Comparison of ENCODE assay signal across 21 mouse cellular contexts in the genomic region with DNA sequence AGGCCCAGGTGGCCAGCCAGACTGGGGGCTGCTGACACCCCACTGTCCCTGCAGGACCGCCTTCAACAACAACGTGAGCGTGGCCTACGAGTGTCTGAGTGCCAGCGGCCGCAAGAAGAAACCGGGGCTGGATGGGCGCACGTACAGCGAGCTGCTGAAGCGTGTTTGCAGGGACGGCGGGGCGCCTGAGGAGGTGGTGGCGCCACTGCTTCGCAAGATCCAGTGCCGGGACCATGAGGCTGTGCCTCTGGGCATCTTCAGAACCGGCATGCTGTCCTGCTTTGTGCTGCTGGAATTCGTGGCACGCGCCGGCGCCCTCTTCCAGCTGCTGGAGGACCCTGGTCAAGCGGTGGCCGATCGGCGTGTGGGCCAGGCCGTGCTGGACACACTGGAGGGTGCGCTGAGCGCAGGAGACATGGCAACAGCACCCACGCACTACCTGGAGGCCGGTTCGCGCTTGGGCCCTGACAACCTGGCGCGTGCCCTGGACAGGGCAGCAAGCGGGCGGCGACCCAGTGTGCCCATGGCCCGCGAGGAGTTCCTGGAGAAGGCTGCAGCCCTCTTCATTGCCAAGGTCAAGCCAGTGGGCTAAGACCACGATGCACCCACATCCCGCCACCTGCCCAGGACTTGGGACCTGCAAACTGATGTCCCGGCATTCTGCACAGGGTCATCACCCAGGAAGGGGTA. TPM values are rescaled to one million over a fixed set of nuclear protein-coding genes. Genes with fewer than 3 reads are reported as not detected.
A peak's percentile ranks its signal among the peaks of the same experiment; 100 is the strongest.
DNase-seq lines count a peak whose midpoint lies in the region; ATAC-seq lines count a peak whose summit lies in the region.
"Had no signal": no experiment of that assay in that cellular context is flagged by ENCODE, and none has a peak within 500 bp of the region (broad histone marks: within the 10 kb centered on the region; RNA-seq: fewer than 3 reads in every experiment).

No protein-coding gene starts in this region.

- 37% methylated on average over 44 of the region's 44 CpGs for WGBS in heart, embryonic 10.5 days
- 57% methylated on average over 44 of the region's 44 CpGs for WGBS in midbrain, embryonic 10.5 days
- WGBS in midbrain, embryonic 13.5 days, result 58% methylated on average over 44 of the region's 44 CpGs

- DNase-seq in cerebellum, adult 11 months, result peak; percentile 25
- no peak for DNase-seq in cerebellum, postnatal 14 days
- DNase-seq in heart, embryonic 10.5 days (ENCODE audit: low spot score), result no peak
- no peak for DNase-seq in heart, adult 8-10 months (ENCODE audit: low spot score)
- no peak for DNase-seq in midbrain, embryonic 10.5 days (ENCODE audit: low spot score)
- peak; percentile 78 for DNase-seq in ZHBTc4 (ENCODE audit: low read depth, low spot score)
- no peak for DNase-seq in right cerebral cortex, postnatal 4 days
- DNase-seq: adrenal gland, adult 8-10 months; kidney, postnatal 36 days; lung, embryonic 14.5 days; lung, postnatal 4 days had no signal

- H3K4me2 ChIP-seq in midbrain, embryonic 13.5 days (replicated peaks), result no peak overlapping the region
- H3K4me2 ChIP-seq: embryonic facial prominence, embryonic 15.5 days; hindbrain, embryonic 15.5 days; limb, embryonic 12.5 days; liver, embryonic 12.5 days; lung, embryonic 14.5 days; neural tube, embryonic 15.5 days had no signal

- H3K36me3 ChIP-seq in heart, embryonic 10.5 days, result peaks cover 16% of the 10 kb centered on the region; the same call in 1 of the 2 replicates
- H3K36me3 ChIP-seq in midbrain, embryonic 10.5 days, result peaks cover 46% of the 10 kb centered on the region
- peaks cover 35% of the 10 kb centered on the region for H3K36me3 ChIP-seq in midbrain, embryonic 13.5 days
- H3K36me3 ChIP-seq: hindbrain, embryonic 15.5 days had no signal

- no peaks in the 10 kb centered on the region for H3K9me3 ChIP-seq in heart, embryonic 10.5 days
- H3K9me3 ChIP-seq in midbrain, embryonic 10.5 days (replicated peaks), result no peaks in the 10 kb centered on the region
- no peaks in the 10 kb centered on the region for H3K9me3 ChIP-seq in midbrain, embryonic 13.5 days
- H3K9me3 ChIP-seq: embryonic facial prominence, embryonic 15.5 days; hindbrain, embryonic 15.5 days; limb, embryonic 12.5 days; liver, embryonic 12.5 days; neural tube, embryonic 15.5 days had no signal

- peaks cover 28% of the 10 kb centered on the region for H3K4me1 ChIP-seq in heart, embryonic 10.5 days
- peaks cover 17% of the 10 kb centered on the region for H3K4me1 ChIP-seq in midbrain, embryonic 10.5 days
- peaks cover 10% of the 10 kb centered on the region for H3K4me1 ChIP-seq in midbrain, embryonic 13.5 days (replicated peaks)

- no peak for ATAC-seq in midbrain, embryonic 13.5 days
- ATAC-seq: intestine, embryonic 16.5 days; liver, embryonic 12.5 days had no signal

- H3K9ac ChIP-seq in midbrain, embryonic 13.5 days (replicated peaks), result no peak overlapping the region
- H3K9ac ChIP-seq: embryonic facial prominence, embryonic 15.5 days; hindbrain, embryonic 15.5 days; limb, embryonic 12.5 days; liver, embryonic 12.5 days; lung, embryonic 14.5 days; neural tube, embryonic 15.5 days had no signal

- H3K27ac ChIP-seq in heart, embryonic 10.5 days, result peak overlapping the region; percentile 64; the same call in 1 of the 2 replicates
- H3K27ac ChIP-seq in midbrain, embryonic 10.5 days (replicated peaks), result no peak overlapping the region
- H3K27ac ChIP-seq in midbrain, embryonic 13.5 days, result no peak overlapping the region
- H3K27ac ChIP-seq: embryonic facial prominence, embryonic 15.5 days; hindbrain, embryonic 15.5 days; limb, embryonic 12.5 days; liver, embryonic 12.5 days; neural tube, embryonic 15.5 days; stomach, postnatal 0 days had no signal

- H3K4me3 ChIP-seq in heart, embryonic 10.5 days, result peak overlapping the region; percentile 40
- peak overlapping the region; percentile 9; the same call in 1 of the 2 replicates for H3K4me3 ChIP-seq in midbrain, embryonic 10.5 days
- no peak overlapping the region for H3K4me3 ChIP-seq in midbrain, embryonic 13.5 days (replicated peaks)
- H3K4me3 ChIP-seq: embryonic facial prominence, embryonic 15.5 days; hindbrain, embryonic 15.5 days; limb, embryonic 12.5 days; liver, embryonic 12.5 days; neural tube, embryonic 15.5 days had no signal

- H3K27me3 ChIP-seq in heart, embryonic 10.5 days (ENCODE audit: insufficient read depth, poor library complexity, severe bottlenecking), result no peaks in the 10 kb centered on the region; the same call in 1 of the 2 replicates
- H3K27me3 ChIP-seq in midbrain, embryonic 10.5 days (ENCODE audit: low read depth, poor library complexity, severe bottlenecking), result peaks cover 8% of the 10 kb centered on the region; the same call in 1 of the 2 replicates
- no peaks in the 10 kb centered on the region for H3K27me3 ChIP-seq in midbrain, embryonic 13.5 days
- H3K27me3 ChIP-seq: embryonic facial prominence, embryonic 15.5 days; hindbrain, embryonic 15.5 days; limb, embryonic 12.5 days; neural tube, embryonic 15.5 days had no signal

RNA-seq across cellular contexts. Expression of a gene that starts 6.3 kb away (rescaled TPM):
- 52.3 and 59.4 TPM in 2 replicates for polyA plus RNA-seq in heart, embryonic 10.5 days (2016; fragmentation: Nextera tagmentation; extraction: Ambion mirVana)
- 10 to 100 TPM; 14.5 to 20.0 (median 16.9) TPM for total RNA-seq in heart, adult 8-10 months (2022)
- polyA plus RNA-seq in midbrain, embryonic 10.5 days (2016; fragmentation: Nextera tagmentation; extraction: Ambion mirVana), result 68.3 and 74.9 TPM in 2 replicates
- 80.8 and 84.1 TPM in 2 replicates for polyA plus RNA-seq in midbrain, embryonic 13.5 days (2015; fragmentation: Nextera tagmentation; extraction: Ambion mirVana)

RNA-seq across cellular contexts. Expression of a gene that starts 6.5 kb away (rescaled TPM):
- polyA plus RNA-seq in heart, embryonic 10.5 days (2016; fragmentation: Nextera tagmentation; extraction: Ambion mirVana), result 188 and 215 TPM in 2 replicates
- total RNA-seq in heart, adult 8-10 months (2022), result 100 to 1,000 TPM; 201 to 230 (median 213) TPM
- 223 and 270 TPM in 2 replicates for polyA plus RNA-seq in midbrain, embryonic 10.5 days (2016; fragmentation: Nextera tagmentation; extraction: Ambion mirVana)
- polyA plus RNA-seq in midbrain, embryonic 13.5 days (2015; fragmentation: Nextera tagmentation; extraction: Ambion mirVana), result 109 and 110 TPM in 2 replicates

RNA-seq across cellular contexts. Expression of a gene that starts 11.1 kb away (rescaled TPM):
- 0.38 and 1.3 TPM in 2 replicates for polyA plus RNA-seq in heart, embryonic 10.5 days (2016; fragmentation: Nextera tagmentation; extraction: Ambion mirVana)
- total RNA-seq in heart, adult 8-10 months (2022), result not detected
- polyA plus RNA-seq in midbrain, embryonic 10.5 days (2016; fragmentation: Nextera tagmentation; extraction: Ambion mirVana), result 0.89 and 1.1 TPM in 2 replicates
- 0.50 and 0.90 TPM in 2 replicates for polyA plus RNA-seq in midbrain, embryonic 13.5 days (2015; fragmentation: Nextera tagmentation; extraction: Ambion mirVana)
- total RNA-seq: adrenal gland, adult 8-10 months; gastrocnemius, adult 18-20 months had no signal
- polyA plus RNA-seq: cortical plate, adult 2 months had no signal

RNA-seq across cellular contexts. Expression of a gene that starts 13.3 kb away (rescaled TPM):
- polyA plus RNA-seq in heart, embryonic 10.5 days (2016; fragmentation: Nextera tagmentation; extraction: Ambion mirVana), result 0.46 and 0.54 TPM in 2 replicates
- total RNA-seq in heart, adult 8-10 months (2022), result 1 to 10 TPM; 7.6 to 9.0 (median 8.3) TPM
- 0.98 and 1.0 TPM in 2 replicates for polyA plus RNA-seq in midbrain, embryonic 10.5 days (2016; fragmentation: Nextera tagmentation; extraction: Ambion mirVana)
- polyA plus RNA-seq in midbrain, embryonic 13.5 days (2015; fragmentation: Nextera tagmentation; extraction: Ambion mirVana), result 1.4 and 1.7 TPM in 2 replicates

RNA-seq across cellular contexts. Expression of a gene that starts 28.8 kb away (rescaled TPM):
- 1,251 and 1,319 TPM in 2 replicates for polyA plus RNA-seq in heart, embryonic 10.5 days (2016; fragmentation: Nextera tagmentation; extraction: Ambion mirVana)
- 1,000 to 10,000 TPM; 1,424 to 1,552 (median 1,533) TPM for total RNA-seq in heart, adult 8-10 months (2022)
- polyA plus RNA-seq in midbrain, embryonic 10.5 days (2016; fragmentation: Nextera tagmentation; extraction: Ambion mirVana), result 607 and 655 TPM in 2 replicates
- 564 and 608 TPM in 2 replicates for polyA plus RNA-seq in midbrain, embryonic 13.5 days (2015; fragmentation: Nextera tagmentation; extraction: Ambion mirVana)

Comparison
In these comparisons a context has a peak if more than half of its experiments do, and no peak if none do; other contexts are left out.
1. DNase-seq: peak in cerebellum, adult 11 months (single experiment) and ZHBTc4 (single experiment); none in cerebellum, postnatal 14 days (0 of 2), heart, embryonic 10.5 days (single experiment), heart, adult 8-10 months (single experiment), midbrain, embryonic 10.5 days (single experiment) and right cerebral cortex, postnatal 4 days (single experiment).